Mouse (Mus musculus): ENCODE results near the gene 1700029P11Rik.

DNA sequence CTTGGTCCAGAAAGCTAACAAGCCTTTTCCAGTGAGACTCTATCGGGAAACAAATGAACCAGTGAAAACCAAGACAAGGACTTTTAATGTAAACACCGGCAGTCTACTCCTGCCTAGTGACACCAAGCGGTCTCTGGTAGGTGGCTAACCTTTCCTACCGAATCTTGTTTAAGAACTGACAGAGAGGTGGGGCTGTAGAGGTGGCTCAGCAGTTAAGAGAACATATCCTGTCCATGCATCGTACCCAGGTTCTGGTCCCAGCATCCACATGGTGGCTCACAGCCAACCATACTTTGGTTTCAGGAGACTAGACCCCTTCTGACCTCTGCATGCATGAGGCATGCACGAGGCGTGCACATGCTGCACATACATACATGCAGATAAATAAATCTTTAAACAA is 46.9 kb downstream of the 1700029P11Rik start:
- no peak for TF ChIP-seq CTCF (IDR thresholded peaks at IDR 0.05)
- no peak for TF ChIP-seq EP300 (IDR thresholded peaks at IDR 0.05)

Measured in lung, postnatal 0 days (tissue).